Mouse (Mus musculus): ENCODE data around the gene Arhgef3. TPM values are rescaled to one million over a fixed set of nuclear protein-coding genes. Genes with fewer than 3 reads are reported as not detected.

The Arhgef3 gene
- polyA plus RNA-seq, 1 experiment: 17.3 TPM

- 56% methylated on average over 3 of the region's 3 CpGs for whole genome bisulfite sequencing
- Histone ChIP-seq H3K4me1 (ENCODE audit: control insufficient read depth, insufficient read depth, low read length) (peaks cover 13% of the 10 kb centered on the region; the same call in 1 of the 2 replicates), H3K27me3 (replicated peaks; ENCODE audit: control insufficient read depth, insufficient read depth, low read length) (no peaks in the 10 kb centered on the region), H3K36me3 (ENCODE audit: control insufficient read depth, insufficient read depth, low read length) (no peaks in the 10 kb centered on the region), H3K27ac (ENCODE audit: insufficient read depth, low read depth, low read length) (no peak overlapping the region), H3K4me3 (ENCODE audit: insufficient read depth, low read depth, low read length) (no peak overlapping the region)
- DNase-seq: peak; percentile 78
- TF ChIP-seq POLR2A (IDR thresholded peaks at IDR 0.05; ENCODE audit: low read depth, low read length) (no peak), CTCF (conservative IDR thresholded peaks at IDR 0.05; ENCODE audit: insufficient read depth, insufficient read length, low read depth, low read length) (no peak)
Observed at GRCm38 (mm10) chr14:27328952-27329351, 214.3 kb downstream of the Arhgef3 start.

GRCm38 (mm10) chr14:27331490-27332035 lies 216.9 kb downstream of the Arhgef3 start:
- WGBS: 39% methylated on average over 10 of the region's 10 CpGs
- H3K36me3 ChIP-seq (ENCODE audit: control insufficient read depth, insufficient read depth, low read length): no peaks in the 10 kb centered on the region
- H3K4me1 ChIP-seq (ENCODE audit: control insufficient read depth, insufficient read depth, low read length): peaks cover 7% of the 10 kb centered on the region; the same call in 1 of the 2 replicates
- no peak overlapping the region for H3K4me3 ChIP-seq (ENCODE audit: insufficient read depth, low read depth, low read length)
- TF ChIP-seq POLR2A (IDR thresholded peaks at IDR 0.05; ENCODE audit: low read depth, low read length) (no peak), CTCF (conservative IDR thresholded peaks at IDR 0.05; ENCODE audit: insufficient read depth, insufficient read length, low read depth, low read length) (no peak)
- DNase-seq: peak; percentile 58
- no peaks in the 10 kb centered on the region for H3K27me3 ChIP-seq (replicated peaks; ENCODE audit: control insufficient read depth, insufficient read depth, low read length)
- no peak overlapping the region for H3K27ac ChIP-seq (ENCODE audit: insufficient read depth, low read depth, low read length)

GRCm38 (mm10) chr14:27332359-27332987 lies 217.8 kb downstream of the Arhgef3 start:
- Histone ChIP-seq H3K36me3 (ENCODE audit: control insufficient read depth, insufficient read depth, low read length) (no peaks in the 10 kb centered on the region), H3K4me1 (ENCODE audit: control insufficient read depth, insufficient read depth, low read length) (peaks cover 13% of the 10 kb centered on the region), H3K27me3 (replicated peaks; ENCODE audit: control insufficient read depth, insufficient read depth, low read length) (no peaks in the 10 kb centered on the region), H3K27ac (ENCODE audit: insufficient read depth, low read depth, low read length) (no peak overlapping the region), H3K4me3 (ENCODE audit: insufficient read depth, low read depth, low read length) (no peak overlapping the region)
- WGBS: 62% methylated on average over 4 of the region's 4 CpGs
- TF ChIP-seq POLR2A (IDR thresholded peaks at IDR 0.05; ENCODE audit: low read depth, low read length) (no peak), CTCF (conservative IDR thresholded peaks at IDR 0.05; ENCODE audit: insufficient read depth, insufficient read length, low read depth, low read length) (no peak)
- DNase-seq: no peak

- Histone ChIP-seq H3K4me3 (ENCODE audit: insufficient read depth, low read depth, low read length) (peak overlapping the region; percentile 63), H3K4me1 (ENCODE audit: control insufficient read depth, insufficient read depth, low read length) (peaks cover 20% of the 10 kb centered on the region), H3K36me3 (ENCODE audit: control insufficient read depth, insufficient read depth, low read length) (no peaks in the 10 kb centered on the region; the same call in 1 of the 2 replicates), H3K27ac (ENCODE audit: insufficient read depth, low read depth, low read length) (0 out of 2 replicates have a peak overlapping the region, but pooled peaks have one; percentile 6), H3K27me3 (replicated peaks; ENCODE audit: control insufficient read depth, insufficient read depth, low read length) (no peaks in the 10 kb centered on the region)
- peak; percentile 42 for TF ChIP-seq POLR2A (IDR thresholded peaks at IDR 0.05; ENCODE audit: low read depth, low read length)
- no peak for TF ChIP-seq CTCF (conservative IDR thresholded peaks at IDR 0.05; ENCODE audit: insufficient read depth, insufficient read length, low read depth, low read length)
- DNase-seq: peak; percentile 95
- WGBS: 9% methylated on average over 37 of the region's 37 CpGs
Observed at GRCm38 (mm10) chr14:27335331-27336207, 220.9 kb downstream of the Arhgef3 start.

GRCm38 (mm10) chr14:27336208-27337114 lies 221.8 kb downstream of the Arhgef3 start:
- peak; percentile 42 for DNase-seq
- no peaks in the 10 kb centered on the region; the same call in 1 of the 2 replicates for H3K36me3 ChIP-seq (ENCODE audit: control insufficient read depth, insufficient read depth, low read length)
- H3K27me3 ChIP-seq (replicated peaks; ENCODE audit: control insufficient read depth, insufficient read depth, low read length): no peaks in the 10 kb centered on the region
- peak overlapping the region; percentile 63 for H3K4me3 ChIP-seq (ENCODE audit: insufficient read depth, low read depth, low read length)
- WGBS: 6% methylated on average over 34 of the region's 34 CpGs
- H3K27ac ChIP-seq (ENCODE audit: insufficient read depth, low read depth, low read length): peak overlapping the region; percentile 6; the same call in 1 of the 2 replicates
- TF ChIP-seq CTCF (conservative IDR thresholded peaks at IDR 0.05; ENCODE audit: insufficient read depth, insufficient read length, low read depth, low read length) (no peak), POLR2A (IDR thresholded peaks at IDR 0.05; ENCODE audit: low read depth, low read length) (no peak)
- H3K4me1 ChIP-seq (ENCODE audit: control insufficient read depth, insufficient read depth, low read length): peaks cover 26% of the 10 kb centered on the region

- H3K36me3 ChIP-seq (ENCODE audit: control insufficient read depth, insufficient read depth, low read length): no peaks in the 10 kb centered on the region; the same call in 1 of the 2 replicates
- H3K4me3 ChIP-seq (ENCODE audit: insufficient read depth, low read depth, low read length): peak overlapping the region; percentile 63
- no peaks in the 10 kb centered on the region for H3K27me3 ChIP-seq (replicated peaks; ENCODE audit: control insufficient read depth, insufficient read depth, low read length)
- TF ChIP-seq CTCF (conservative IDR thresholded peaks at IDR 0.05; ENCODE audit: insufficient read depth, insufficient read length, low read depth, low read length): no peak
- TF ChIP-seq POLR2A (IDR thresholded peaks at IDR 0.05; ENCODE audit: low read depth, low read length): no peak
- WGBS: 48% methylated on average over 6 of the region's 6 CpGs
- H3K27ac ChIP-seq (ENCODE audit: insufficient read depth, low read depth, low read length): peak overlapping the region; percentile 64
- peaks cover 27% of the 10 kb centered on the region for H3K4me1 ChIP-seq (ENCODE audit: control insufficient read depth, insufficient read depth, low read length)
- DNase-seq: no peak
Observed at GRCm38 (mm10) chr14:27337156-27337555, 222.5 kb downstream of the Arhgef3 start.
